Mouse (Mus musculus): ENCODE measurements around the gene Slc38a1.

DNA sequence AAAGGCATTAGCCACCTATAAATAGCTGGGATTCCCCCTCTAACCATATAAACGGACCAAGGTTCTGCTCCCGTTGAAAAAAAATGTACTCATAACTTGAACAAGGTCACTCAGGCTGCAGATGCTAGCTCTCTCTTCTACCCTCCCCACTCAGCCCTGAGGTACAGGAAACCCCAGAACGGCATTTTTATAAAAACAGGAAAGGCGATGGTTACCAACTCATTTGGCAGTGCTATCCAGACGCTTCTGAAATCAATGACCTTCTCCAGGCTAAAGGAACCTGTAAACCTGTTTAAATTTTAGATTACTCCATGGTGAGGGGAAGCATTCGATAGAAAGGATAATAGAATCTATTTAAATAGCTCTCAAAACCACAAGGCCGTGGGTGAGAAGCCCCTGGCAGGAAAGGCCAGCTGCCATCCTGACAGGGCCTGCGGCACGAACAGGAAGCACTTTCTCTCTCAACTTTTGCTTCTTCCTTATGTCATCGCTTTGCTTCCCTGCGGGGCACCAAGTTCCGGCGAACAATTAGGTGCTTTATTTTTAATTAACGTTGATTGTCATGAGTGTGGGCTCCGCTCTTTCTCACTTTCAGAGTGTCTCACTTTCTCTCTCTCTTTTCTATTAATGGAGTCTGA is 59.2 kb downstream of the Slc38a1 start:
- TF ChIP-seq CTCF (IDR thresholded peaks at IDR 0.05; ENCODE audit: low read depth) (no peak), EP300 (IDR thresholded peaks at IDR 0.05; ENCODE audit: low read depth) (no peak)

Data from heart, postnatal 0 days (tissue).